Mouse (Mus musculus): ENCODE results near the gene Phactr4. TPM values are rescaled to one million over a fixed set of nuclear protein-coding genes. Genes with fewer than 3 reads are reported as not detected.

Phactr4 gene
- total RNA-seq, 4 experiments from 2014 or later, result 8.9 to 14.6 (median 11.9) TPM

GRCm38 (mm10) chr4:132411322-132412094 is 10.8 kb downstream of the Phactr4 start:
- no peak for DNase-seq (ENCODE audit: low spot score in 2 of 2)

DNA sequence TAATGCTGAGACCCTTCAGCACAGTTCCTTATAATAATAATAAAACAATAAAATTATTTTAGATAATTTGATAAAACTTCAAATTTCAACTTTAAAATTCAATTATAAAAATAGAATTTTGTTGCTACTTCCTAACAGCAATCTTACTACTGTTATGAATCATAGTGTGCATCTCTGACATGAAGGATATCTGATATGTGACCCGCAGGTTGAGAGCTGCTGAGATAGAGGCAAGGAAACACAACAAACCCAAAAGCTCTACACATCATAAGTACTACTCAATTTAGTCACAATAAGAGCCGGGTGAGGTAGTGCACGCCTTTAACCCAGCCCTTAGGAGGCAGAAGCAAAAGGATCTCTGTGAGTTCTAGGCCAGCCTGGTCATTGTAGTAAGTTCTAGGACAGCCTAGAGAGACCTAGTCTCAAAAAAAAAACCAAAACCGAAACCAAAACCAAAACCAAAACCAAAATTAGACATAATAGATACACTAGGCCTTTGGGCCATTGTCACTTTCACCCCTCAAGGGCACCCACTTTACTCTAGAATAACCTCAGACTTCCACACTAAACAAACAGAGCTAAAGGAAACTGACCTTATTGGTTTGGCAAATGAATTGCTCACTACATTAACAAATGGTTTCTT is 12.6 kb downstream of the Phactr4 start:
- DNase-seq (ENCODE audit: low spot score in 2 of 2), result no peak

DNA sequence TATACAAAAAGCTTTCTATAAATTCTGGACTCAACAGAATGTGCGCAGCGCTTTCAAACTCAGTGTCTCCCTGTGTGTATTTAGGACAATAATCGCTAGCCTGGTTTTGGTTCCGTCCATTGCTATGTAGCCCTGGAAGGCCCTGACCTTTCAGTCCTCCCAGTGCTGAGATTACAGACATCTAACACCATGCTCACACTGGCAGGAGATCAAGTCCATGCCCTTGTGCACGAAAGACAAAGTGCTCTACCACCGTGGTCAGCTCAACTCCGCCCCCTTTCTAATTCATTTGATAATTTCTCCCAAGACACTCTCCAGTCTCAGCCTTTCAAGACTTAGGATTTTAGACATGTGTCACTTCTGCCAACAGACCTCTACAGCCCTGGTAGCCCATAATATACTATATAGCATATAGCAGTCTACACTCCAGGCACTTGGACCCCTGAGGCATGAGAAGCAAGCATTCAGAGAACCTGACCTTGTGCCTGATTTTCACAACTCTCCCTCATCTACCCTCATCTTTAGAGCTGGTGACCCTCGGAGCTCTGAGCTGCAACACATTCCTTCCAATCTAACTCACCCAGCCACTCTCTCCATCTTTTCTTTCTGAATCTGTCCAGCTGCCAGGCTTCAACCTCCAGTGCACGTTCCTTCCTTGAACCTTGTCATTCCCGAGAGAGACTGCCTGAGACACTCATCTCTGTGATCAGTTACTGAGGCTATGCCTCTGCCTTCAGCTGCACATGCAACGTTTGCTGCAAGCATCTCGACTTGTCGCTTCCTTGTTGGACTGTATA is 15.7 kb downstream of the Phactr4 start:
- no peak for DNase-seq (ENCODE audit: low spot score in 2 of 2)

DNA sequence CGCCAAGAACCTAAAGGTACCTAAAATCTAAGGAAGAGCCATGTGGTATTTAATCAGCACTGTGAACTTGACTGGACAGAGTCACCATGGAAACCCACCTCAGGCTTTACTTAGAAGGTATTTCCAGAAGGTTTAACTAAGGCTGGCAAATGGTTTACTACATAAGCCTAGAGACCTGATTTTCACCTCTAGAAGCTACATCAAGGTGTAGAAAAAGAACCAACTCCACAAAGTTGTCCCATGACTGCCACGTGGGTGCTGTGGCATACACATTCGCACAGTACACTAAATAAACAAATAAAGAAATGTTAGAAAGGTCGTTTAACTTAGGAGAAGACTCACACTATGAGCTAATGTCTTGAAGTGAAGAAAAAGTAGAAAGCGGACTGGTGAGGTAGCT is 17.7 kb downstream of the Phactr4 start:
- DNase-seq (ENCODE audit: low spot score in 2 of 2), result no peak

DNA sequence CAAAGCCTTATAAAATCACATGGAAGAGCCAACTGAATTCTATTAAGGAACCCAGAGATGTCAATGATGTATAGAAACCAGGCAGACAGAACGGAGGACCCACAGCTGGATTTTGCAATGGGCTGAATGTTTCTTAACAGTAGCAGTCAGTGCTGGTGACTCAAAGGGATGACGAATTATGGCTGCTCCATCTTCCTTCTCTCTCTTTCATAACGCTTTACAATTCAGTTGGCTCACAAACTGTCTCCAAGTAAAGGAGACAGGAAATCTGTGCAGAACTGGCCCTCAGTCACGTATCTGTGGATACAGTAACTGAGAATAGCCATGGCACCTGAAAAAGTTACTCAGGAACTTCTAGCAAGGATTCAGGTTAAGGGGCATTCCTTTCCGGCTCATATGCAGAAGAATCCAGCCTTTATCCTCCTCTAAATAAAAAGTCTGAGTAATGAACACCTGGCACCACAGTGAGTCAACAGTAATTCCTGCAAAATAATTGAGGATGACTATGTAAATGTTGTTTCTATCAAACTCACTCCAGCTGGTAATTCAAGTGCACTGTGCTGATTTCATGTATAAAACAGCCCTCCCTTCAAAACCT is 19.1 kb downstream of the Phactr4 start:
- no peak for DNase-seq (ENCODE audit: low spot score in 2 of 2)

- DNase-seq (ENCODE audit: low spot score in 2 of 2), result no peak
Observed at GRCm38 (mm10) chr4:132401016-132401415, 21.3 kb downstream of the Phactr4 start.

DNA sequence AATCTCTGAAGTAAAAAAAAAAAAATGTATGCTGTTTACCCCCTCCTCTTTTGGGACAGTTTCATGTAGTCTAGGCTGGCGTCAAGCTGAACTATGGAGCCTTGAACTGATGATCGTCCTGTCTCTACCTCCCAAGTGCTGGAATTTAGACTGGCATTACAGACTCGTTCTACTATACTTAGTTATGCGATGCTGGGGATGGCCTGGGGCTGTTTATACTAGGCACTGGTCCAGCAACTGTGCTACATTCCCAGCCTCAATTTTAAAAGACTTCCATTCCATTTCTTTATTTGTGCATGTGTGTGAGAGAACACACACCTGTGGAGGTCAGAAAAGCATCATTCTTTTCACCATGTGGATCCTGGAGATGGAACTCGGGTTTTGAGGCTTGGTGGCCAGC is 23.4 kb downstream of the Phactr4 start:
- DNase-seq (ENCODE audit: low spot score in 2 of 2), result no peak

DNA sequence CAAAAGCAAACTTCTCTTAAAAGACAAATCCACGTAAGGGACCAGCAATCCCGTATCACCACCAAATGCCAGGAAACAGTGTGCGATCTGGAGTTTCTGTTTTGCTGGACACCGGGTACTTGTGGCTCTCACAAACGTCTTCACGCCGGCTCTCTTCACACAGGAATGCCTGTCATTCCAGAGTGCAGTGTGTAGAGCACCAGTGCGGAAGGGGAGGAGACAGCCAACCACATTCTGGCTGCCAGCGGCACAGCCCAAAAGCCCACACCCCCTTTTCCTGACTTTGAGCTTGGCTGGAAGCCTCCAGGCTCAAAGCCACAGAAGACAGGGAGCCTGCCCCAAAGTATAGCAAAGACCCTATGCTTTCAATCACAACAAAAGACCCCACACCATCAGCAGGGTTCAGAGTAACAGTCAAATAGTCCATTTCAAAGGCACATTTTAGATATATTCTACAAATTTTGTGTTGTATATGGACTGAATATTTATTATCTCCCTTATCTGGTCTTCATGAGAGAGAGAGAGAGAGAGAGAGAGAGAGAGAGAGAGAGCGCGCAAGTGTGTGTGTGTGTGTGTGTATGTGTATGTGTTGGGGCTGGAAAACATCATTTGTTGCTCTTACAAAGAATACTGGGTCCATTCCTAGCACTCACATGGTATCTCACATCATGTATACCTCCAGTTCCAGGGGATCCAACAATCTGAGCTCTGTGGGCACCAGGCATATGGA is 24.1 kb downstream of the Phactr4 start:
- no peak for DNase-seq (ENCODE audit: low spot score in 2 of 2)

- DNase-seq (ENCODE audit: low spot score in 2 of 2), result no peak
Observed at GRCm38 (mm10) chr4:132397120-132397519, 25.2 kb downstream of the Phactr4 start.

GRCm38 (mm10) chr4:132396251-132396650 is 26.0 kb downstream of the Phactr4 start:
- no peak for DNase-seq (ENCODE audit: low spot score in 2 of 2)

GRCm38 (mm10) chr4:132391063-132391740 is 31.1 kb downstream of the Phactr4 start:
- DNase-seq (ENCODE audit: low spot score in 2 of 2), result no peak

- no peak for DNase-seq (ENCODE audit: low spot score in 2 of 2)
Observed at GRCm38 (mm10) chr4:132389302-132389701, 33.0 kb downstream of the Phactr4 start.

- DNase-seq (ENCODE audit: low spot score in 2 of 2), result no peak
Observed at GRCm38 (mm10) chr4:132387617-132388016, 34.7 kb downstream of the Phactr4 start.

- DNase-seq (ENCODE audit: low spot score in 2 of 2), result no peak
Observed at GRCm38 (mm10) chr4:132386846-132387245, 35.4 kb downstream of the Phactr4 start.

GRCm38 (mm10) chr4:132385771-132386410 is 36.4 kb downstream of the Phactr4 start:
- no peak for DNase-seq (ENCODE audit: low spot score in 2 of 2)

- DNase-seq (ENCODE audit: low spot score in 2 of 2), result no peak
Observed at GRCm38 (mm10) chr4:132383455-132383854, 38.8 kb downstream of the Phactr4 start.

GRCm38 (mm10) chr4:132382296-132382695 is 40.0 kb downstream of the Phactr4 start:
- no peak for DNase-seq (ENCODE audit: low spot score in 2 of 2)

GRCm38 (mm10) chr4:132380965-132381616 is 41.2 kb downstream of the Phactr4 start:
- DNase-seq (ENCODE audit: low spot score in 2 of 2), result no peak

GRCm38 (mm10) chr4:132373820-132374219 is 48.5 kb downstream of the Phactr4 start:
- DNase-seq (ENCODE audit: low spot score in 2 of 2), result no peak

Measured in left cerebral cortex, adult 8-10 months (tissue).